Mouse (Mus musculus) limb, embryonic 15.5 days (tissue): ENCODE results near the gene Itga6. TPM values are rescaled to one million over a fixed set of nuclear protein-coding genes. Genes with fewer than 3 reads are reported as not detected.

ENCODE experiments used
- ATAC-seq: fragments of 200-750 bp; cut with Nextera tagmentation; 2 replicates; pipeline ENCODE4 v1.8.0; 2017; ENCODE audit warnings: low read depth, moderate TSS enrichment; ENCODE audit not compliant: insufficient number of reproducible peaks, low FRiP score, low TSS enrichment
- H3K27ac ChIP-seq: fragments of 300-500 bp; sonication (generic); 2 replicates; pipeline ENCODE4 v1.5.1; 2015; ENCODE audit warnings: moderate library complexity, mild to moderate bottlenecking, inconsistent platforms
- H3K27me3 ChIP-seq: fragments of 300-500 bp; sonication (generic); 2 replicates; pipeline ENCODE4 v1.6.1; 2015; ENCODE audit warnings: inconsistent platforms
- H3K36me3 ChIP-seq: fragments of 300-500 bp; sonication (generic); 2 replicates; pipeline ENCODE4 v1.6.1; 2015; ENCODE audit warnings: inconsistent platforms
- H3K4me1 ChIP-seq: fragments of 300-500 bp; sonication (generic); 2 replicates; pipeline ENCODE4 v1.6.1; 2015; ENCODE audit warnings: inconsistent platforms
- H3K4me2 ChIP-seq: fragments of 300-500 bp; sonication (generic); 2 replicates; pipeline ENCODE4 v1.6.1; 2015; ENCODE audit warnings: mild to moderate bottlenecking, inconsistent platforms
- H3K4me3 ChIP-seq: fragments of 300-500 bp; sonication (generic); 2 replicates; pipeline ENCODE4 v1.5.1; 2015; ENCODE audit warnings: mild to moderate bottlenecking, inconsistent platforms
- H3K9ac ChIP-seq: fragments of 300-500 bp; sonication (generic); 2 replicates; pipeline ENCODE4 v1.6.1; 2015; ENCODE audit warnings: inconsistent platforms
- H3K9me3 ChIP-seq: fragments of 300-500 bp; sonication (generic); 2 replicates; pipeline ENCODE4 v1.6.1; 2016; ENCODE audit warnings: inconsistent platforms
- WGBS: fragments of 180-500 bp; shearing (Covaris S2); methylation state at CpG from one replicate; pipeline ENCODE4 v1.1.7; 2015; 5-methylcytosine and 5-hydroxymethylcytosine counted together
- polyA plus RNA-seq: library from polyadenylated mRNA; unstranded; fragments of >200 nt; fragmentation: Nextera tagmentation; extraction: Ambion mirVana; gene quantifications from 2 replicates; pipeline ENCODE4 v1.2.1, GENCODE M21; 2015

Gene Itga6
- polyA plus RNA-seq, 1 experiment from 2014 or later = 47.2 TPM

DNA sequence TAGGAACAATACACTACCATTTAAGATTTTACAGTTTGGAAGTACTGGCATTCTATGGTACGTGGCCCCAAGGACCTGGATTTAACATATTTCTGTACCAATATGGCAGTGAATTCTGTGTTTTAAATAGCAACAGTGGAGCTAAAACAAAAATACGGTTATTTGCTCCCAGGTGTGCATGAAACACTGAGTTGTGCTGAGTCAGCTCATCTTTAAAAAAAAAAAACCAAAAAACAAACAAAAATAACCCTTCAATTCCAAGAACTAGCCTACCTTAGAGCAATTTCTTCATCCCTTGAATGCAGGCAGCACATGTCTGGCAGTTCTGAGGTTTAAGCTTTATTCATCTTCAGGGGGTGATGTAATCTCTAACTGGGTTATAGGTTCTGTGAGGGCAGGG lies 45.8 kb downstream of the Itga6 start:
- H3K27me3 ChIP-seq = peaks cover 7% of the 10 kb centered on the region; the same call in 1 of the 2 replicates
- peaks cover 18% of the 10 kb centered on the region for H3K4me1 ChIP-seq
- ATAC-seq = no peak
- H3K4me3 ChIP-seq = no peak overlapping the region
- H3K9me3 ChIP-seq = no peaks in the 10 kb centered on the region
- no peak overlapping the region for H3K4me2 ChIP-seq
- H3K27ac ChIP-seq = no peak overlapping the region
- 86% methylated on average over 2 of the region's 2 CpGs for WGBS
- no peaks in the 10 kb centered on the region for H3K36me3 ChIP-seq
- no peak overlapping the region for H3K9ac ChIP-seq

- Histone ChIP-seq H3K9me3 (no peaks in the 10 kb centered on the region), H3K4me2 (no peak overlapping the region)
- WGBS = 49% methylated on average over 6 of the region's 6 CpGs
Observed at GRCm38 (mm10) chr2:71794139-71794538, 48.7 kb downstream of the Itga6 start.

GRCm38 (mm10) chr2:71796787-71797186 lies 51.4 kb downstream of the Itga6 start:
- no peaks in the 10 kb centered on the region; the same call in none of the 2 replicates for H3K4me1 ChIP-seq
- 82% methylated on average over 6 of the region's 6 CpGs for WGBS
- no peak overlapping the region for H3K4me3 ChIP-seq
- H3K4me2 ChIP-seq = no peak overlapping the region
- no peaks in the 10 kb centered on the region for H3K36me3 ChIP-seq
- H3K27me3 ChIP-seq = no peaks in the 10 kb centered on the region
- H3K27ac ChIP-seq = no peak overlapping the region
- no peak for ATAC-seq
- no peak overlapping the region for H3K9ac ChIP-seq
- no peaks in the 10 kb centered on the region for H3K9me3 ChIP-seq

More at GRCm38 (mm10) chr2:71794139-71794538, 48.7 kb downstream of the Itga6 start:
- no peaks in the 10 kb centered on the region for H3K36me3 ChIP-seq
- H3K4me1 ChIP-seq = peaks cover 3% of the 10 kb centered on the region
- H3K9ac ChIP-seq = no peak overlapping the region
- no peak overlapping the region for H3K4me3 ChIP-seq
- no peaks in the 10 kb centered on the region for H3K27me3 ChIP-seq
- no peak overlapping the region for H3K27ac ChIP-seq
- ATAC-seq = no peak

DNA sequence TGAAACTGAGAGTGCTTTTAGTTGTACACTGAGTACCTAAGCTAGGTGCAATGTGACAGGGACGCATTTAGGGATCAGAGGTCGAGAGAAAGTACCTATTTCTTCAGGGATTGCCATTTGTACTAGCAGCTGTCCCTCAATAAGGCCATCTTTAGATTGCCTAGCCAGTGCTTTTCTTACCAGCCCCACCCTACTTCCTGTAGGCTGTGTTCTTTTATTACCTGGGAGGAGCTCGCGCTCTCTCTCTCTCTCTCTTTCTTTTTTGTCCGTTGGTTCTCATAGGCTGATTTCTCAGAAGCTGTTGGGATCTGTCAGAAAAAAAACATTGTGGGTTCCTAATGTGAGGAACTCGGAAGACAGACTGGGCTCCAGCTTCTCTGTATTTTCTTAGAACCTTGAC lies 55.4 kb downstream of the Itga6 start:
- H3K4me3 ChIP-seq = no peak overlapping the region
- H3K4me1 ChIP-seq = peaks cover 7% of the 10 kb centered on the region; the same call in 1 of the 2 replicates
- H3K27me3 ChIP-seq = no peaks in the 10 kb centered on the region
- no peak overlapping the region for H3K9ac ChIP-seq
- H3K27ac ChIP-seq = no peak overlapping the region
- H3K36me3 ChIP-seq = no peaks in the 10 kb centered on the region
- no peak for ATAC-seq
- no peak overlapping the region for H3K4me2 ChIP-seq
- H3K9me3 ChIP-seq = no peaks in the 10 kb centered on the region
- 55% methylated on average over 6 of the region's 6 CpGs for WGBS

- WGBS = 67% methylated on average over 7 of the region's 7 CpGs
- Histone ChIP-seq H3K27me3 (no peaks in the 10 kb centered on the region), H3K4me3 (no peak overlapping the region), H3K27ac (no peak overlapping the region), H3K9me3 (no peaks in the 10 kb centered on the region), H3K4me2 (no peak overlapping the region), H3K9ac (no peak overlapping the region), H3K4me1 (peaks cover 7% of the 10 kb centered on the region; the same call in 1 of the 2 replicates), H3K36me3 (no peaks in the 10 kb centered on the region)
- no peak for ATAC-seq
Observed at GRCm38 (mm10) chr2:71801691-71802090, 56.3 kb downstream of the Itga6 start.

DNA sequence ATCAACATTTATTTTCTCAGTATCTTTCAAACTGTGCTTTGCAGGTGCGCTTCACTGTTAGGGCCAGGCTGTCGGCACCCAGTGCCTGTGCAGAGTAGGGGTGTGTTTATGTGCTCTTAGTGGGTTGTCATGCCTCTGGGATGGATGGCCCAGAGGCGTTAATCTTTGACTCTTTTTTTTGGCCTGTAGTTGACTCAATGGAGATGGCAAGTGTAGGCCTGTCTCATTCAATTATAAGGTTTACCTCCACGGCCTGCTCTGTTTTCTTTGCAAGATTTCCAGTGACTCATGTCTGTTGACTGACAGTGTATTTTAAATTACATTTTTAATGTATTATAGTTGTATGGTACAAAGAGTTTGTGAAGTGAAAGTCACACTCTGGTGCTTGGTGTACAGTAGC lies 56.7 kb downstream of the Itga6 start:
- Histone ChIP-seq H3K4me1 (peaks cover 7% of the 10 kb centered on the region; the same call in 1 of the 2 replicates), H3K9me3 (no peaks in the 10 kb centered on the region), H3K36me3 (no peaks in the 10 kb centered on the region), H3K27me3 (no peaks in the 10 kb centered on the region), H3K9ac (no peak overlapping the region), H3K4me2 (no peak overlapping the region), H3K4me3 (no peak overlapping the region), H3K27ac (no peak overlapping the region; the same call in 1 of the 2 replicates)
- 60% methylated on average over 4 of the region's 4 CpGs for WGBS
- no peak for ATAC-seq

GRCm38 (mm10) chr2:71805120-71805519 lies 59.7 kb downstream of the Itga6 start:
- Histone ChIP-seq H3K9me3 (no peaks in the 10 kb centered on the region), H3K4me2 (no peak overlapping the region), H3K4me1 (peaks cover 7% of the 10 kb centered on the region; the same call in 1 of the 2 replicates), H3K36me3 (no peaks in the 10 kb centered on the region), H3K27me3 (no peaks in the 10 kb centered on the region), H3K27ac (no peak overlapping the region), H3K4me3 (no peak overlapping the region), H3K9ac (no peak overlapping the region)
- WGBS = 75% methylated on average over 7 of the region's 7 CpGs
- ATAC-seq = no peak

DNA sequence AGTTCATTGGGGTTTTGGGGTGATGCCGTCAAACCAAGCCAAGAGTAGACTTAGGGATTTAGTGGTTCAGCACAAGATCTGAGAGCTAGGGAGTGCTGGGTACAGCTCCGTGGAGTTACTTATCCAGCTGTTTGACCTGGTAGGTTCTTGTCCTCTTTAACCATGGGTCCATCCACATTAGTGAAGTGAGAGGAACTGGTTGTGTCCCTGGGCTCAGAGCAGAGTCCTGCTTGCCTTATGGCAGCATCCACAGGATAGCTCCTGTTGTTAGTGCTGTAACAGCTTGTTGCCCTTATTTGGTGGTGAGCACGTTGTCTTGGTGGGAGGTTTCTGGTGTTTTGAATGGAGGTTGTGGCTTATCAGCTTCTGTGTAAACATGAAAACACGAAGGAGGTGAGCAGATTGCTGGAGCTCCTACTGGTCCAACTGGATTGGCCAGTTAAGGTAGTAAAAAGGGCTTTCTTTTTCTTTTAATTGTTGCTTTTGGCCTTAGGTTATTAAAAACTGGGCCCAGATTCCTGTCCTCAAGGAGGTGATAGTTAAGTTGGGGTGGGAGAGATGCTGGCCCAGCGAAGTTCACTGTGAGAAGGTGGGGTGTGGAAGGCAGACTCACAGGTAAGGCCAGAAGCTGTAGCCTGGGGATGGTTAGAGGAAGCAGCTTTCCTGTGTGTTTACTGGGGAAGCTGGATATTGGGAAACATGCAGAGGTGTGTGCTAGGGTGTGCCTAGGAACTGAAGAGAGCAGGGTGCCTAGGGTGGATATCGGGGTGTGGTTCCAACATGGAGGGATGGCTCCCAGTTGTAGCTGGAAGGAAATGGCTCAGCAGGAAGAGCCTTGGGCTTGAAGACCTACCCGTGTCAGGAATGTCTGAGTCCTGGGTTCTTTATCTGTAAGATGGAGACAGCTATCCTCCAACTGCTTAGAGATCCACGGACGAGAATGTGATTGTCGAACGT lies 60.5 kb downstream of the Itga6 start:
- Histone ChIP-seq H3K9ac (no peak overlapping the region), H3K4me3 (no peak overlapping the region), H3K36me3 (no peaks in the 10 kb centered on the region), H3K9me3 (no peaks in the 10 kb centered on the region), H3K4me1 (peaks cover 7% of the 10 kb centered on the region; the same call in 1 of the 2 replicates), H3K27me3 (no peaks in the 10 kb centered on the region), H3K27ac (no peak overlapping the region), H3K4me2 (no peak overlapping the region)
- 64% methylated on average over 11 of the region's 11 CpGs for WGBS
- no peak for ATAC-seq

GRCm38 (mm10) chr2:71809289-71809860 lies 64.0 kb downstream of the Itga6 start:
- H3K4me1 ChIP-seq = peaks cover 18% of the 10 kb centered on the region
- no peak overlapping the region for H3K27ac ChIP-seq
- no peak overlapping the region for H3K4me3 ChIP-seq
- 84% methylated on average over 10 of the region's 10 CpGs for WGBS
- H3K27me3 ChIP-seq = no peaks in the 10 kb centered on the region
- no peaks in the 10 kb centered on the region for H3K9me3 ChIP-seq
- no peaks in the 10 kb centered on the region for H3K36me3 ChIP-seq
- H3K9ac ChIP-seq = no peak overlapping the region
- H3K4me2 ChIP-seq = no peak overlapping the region
- ATAC-seq = no peak

GRCm38 (mm10) chr2:71810010-71810409 lies 64.6 kb downstream of the Itga6 start:
- H3K4me1 ChIP-seq = peaks cover 23% of the 10 kb centered on the region
- no peak overlapping the region for H3K27ac ChIP-seq
- H3K9me3 ChIP-seq = no peaks in the 10 kb centered on the region
- no peak overlapping the region for H3K4me2 ChIP-seq
- no peak overlapping the region for H3K9ac ChIP-seq
- no peaks in the 10 kb centered on the region for H3K36me3 ChIP-seq
- no peak overlapping the region for H3K4me3 ChIP-seq
- ATAC-seq = no peak
- no peaks in the 10 kb centered on the region for H3K27me3 ChIP-seq
- 88% methylated on average over 11 of the region's 11 CpGs for WGBS

DNA sequence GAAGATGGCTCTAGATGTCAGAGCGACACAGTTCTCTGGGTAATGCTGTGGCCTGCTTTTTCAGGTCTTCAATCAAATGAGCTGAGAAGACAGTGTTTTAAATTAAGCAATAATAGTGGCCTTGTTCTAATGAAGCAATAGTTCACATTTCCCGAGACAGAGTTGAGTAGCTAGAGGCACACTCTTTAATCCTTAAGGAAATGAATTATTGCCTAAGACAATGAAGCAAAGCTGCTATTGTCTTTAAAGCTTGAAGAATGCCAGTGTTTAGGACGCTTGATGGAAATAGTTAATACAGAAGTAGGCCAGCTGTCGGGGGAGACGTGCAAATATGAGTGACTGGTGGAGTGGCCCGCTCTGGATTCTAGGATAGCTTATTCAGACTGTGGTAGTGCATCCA lies 65.5 kb downstream of the Itga6 start:
- H3K9ac ChIP-seq = no peak overlapping the region
- H3K9me3 ChIP-seq = no peaks in the 10 kb centered on the region
- H3K4me1 ChIP-seq = peaks cover 18% of the 10 kb centered on the region
- no peak overlapping the region for H3K4me3 ChIP-seq
- H3K4me2 ChIP-seq = no peak overlapping the region
- no peak for ATAC-seq
- no peak overlapping the region for H3K27ac ChIP-seq
- H3K36me3 ChIP-seq = no peaks in the 10 kb centered on the region
- WGBS = 58% methylated on average over 6 of the region's 6 CpGs
- H3K27me3 ChIP-seq = no peaks in the 10 kb centered on the region
